Mouse (Mus musculus) embryonic fibroblast, embryonic 13.5 days (primary cell): ENCODE results near the gene Nav2.

Experiments
- CTCF ChIP-seq: IDR thresholded peaks from 2 replicates; pipeline ENCODE4 v1.5.1; 2011; ENCODE audit warnings: mild to moderate bottlenecking, control low read depth, low read length, moderate library complexity, borderline replicate concordance; ENCODE audit not compliant: insufficient read depth
- POLR2A ChIP-seq: IDR thresholded peaks from 2 replicates; pipeline ENCODE4 v1.6.1; 2011; ENCODE audit warnings: low read depth, mild to moderate bottlenecking, control low read depth, low read length, moderate library complexity

- no peak for TF ChIP-seq CTCF
- TF ChIP-seq POLR2A, result no peak
These were observed 531.9 kb downstream of the Nav2 start for GRCm38 (mm10) chr7:49440333-49440969.
